Mouse (Mus musculus): ENCODE data around the gene Arhgef25. TPM values are rescaled to one million over a fixed set of nuclear protein-coding genes. Genes with fewer than 3 reads are reported as not detected.
A peak's percentile ranks its signal among the peaks of the same experiment; 100 is the strongest.
"Not testable (repeated sequence)": the region's sequence is repeated elsewhere in the genome, so short reads cannot be mapped to it uniquely, and the experiment has no call there.

Arhgef25 gene
- polyA plus RNA-seq, 1 experiment from 2014 or later, result 31.6 TPM

DNA sequence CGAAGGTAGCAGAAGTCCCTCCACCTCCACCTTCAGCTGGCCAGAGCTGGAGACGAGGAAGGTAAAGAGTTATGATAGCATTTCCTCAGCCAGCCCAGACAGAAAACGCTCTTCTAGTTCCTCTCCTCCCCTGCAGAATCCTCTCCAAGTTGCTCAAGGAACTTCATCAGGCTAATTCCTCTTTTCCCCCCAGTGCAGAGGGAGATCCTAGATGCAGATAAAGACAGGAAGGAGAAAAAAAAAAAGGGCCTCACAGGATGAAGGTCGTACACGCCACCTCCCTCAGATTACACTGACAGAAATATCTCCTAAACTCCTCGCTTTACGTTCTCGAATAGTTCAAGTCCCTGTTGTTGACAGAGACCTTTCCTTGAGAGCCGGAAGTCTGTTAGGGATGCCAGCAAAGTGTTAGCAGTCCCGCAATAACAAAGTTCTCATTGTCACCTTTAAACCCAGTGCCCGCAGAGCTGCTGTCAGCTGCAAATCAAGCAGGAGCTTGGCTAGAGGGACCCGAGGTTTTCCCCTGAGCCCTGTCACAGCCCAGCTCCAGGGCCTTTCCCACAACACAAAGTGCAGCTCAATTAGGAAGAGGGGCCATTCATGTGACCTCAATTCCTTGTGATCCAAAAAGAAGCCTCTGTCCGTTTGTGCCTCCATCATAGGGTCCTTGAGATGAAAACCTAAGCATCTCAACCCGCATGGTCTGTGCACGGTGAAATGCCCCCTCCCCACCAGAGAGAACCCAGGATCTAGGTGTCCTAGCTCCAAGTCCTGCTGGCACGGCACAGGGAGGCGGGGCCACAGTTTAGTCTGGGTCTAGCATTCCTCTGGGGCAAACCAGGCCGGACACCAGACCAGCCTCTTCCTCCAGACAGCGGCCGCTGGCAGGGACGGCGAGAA is 4.8 kb upstream of the Arhgef25 start:
- peak; percentile 57 for ATAC-seq (replicated peaks; ENCODE audit: low FRiP score)
- H3K4me3 ChIP-seq (ENCODE audit: low read depth, low read length), result peak overlapping the region; percentile 84
- H3K4me1 ChIP-seq (replicated peaks; ENCODE audit: control insufficient read depth, insufficient read depth, low read length), result peaks cover 22% of the 10 kb centered on the region
- 28% methylated on average over 22 of the region's 22 CpGs for WGBS
- H3K27me3 ChIP-seq (ENCODE audit: control insufficient read depth, insufficient read depth, low read length), result no peaks in the 10 kb centered on the region
- peak overlapping the region; percentile 90 for H3K4me2 ChIP-seq (ENCODE audit: low read depth, low read length, severe bottlenecking)
- no peaks in the 10 kb centered on the region for H3K9me3 ChIP-seq (ENCODE audit: control insufficient read depth, low read length)
- peak; percentile 56 for DNase-seq (ENCODE audit: low spot score)
- peak overlapping the region; percentile 84 for H3K27ac ChIP-seq (ENCODE audit: low read depth, low read length)
- H3K36me3 ChIP-seq (ENCODE audit: control insufficient read depth, insufficient read depth, low read length), result no peaks in the 10 kb centered on the region; the same call in 1 of the 2 replicates
- peak overlapping the region; percentile 94 for H3K9ac ChIP-seq (ENCODE audit: low read length)

DNA sequence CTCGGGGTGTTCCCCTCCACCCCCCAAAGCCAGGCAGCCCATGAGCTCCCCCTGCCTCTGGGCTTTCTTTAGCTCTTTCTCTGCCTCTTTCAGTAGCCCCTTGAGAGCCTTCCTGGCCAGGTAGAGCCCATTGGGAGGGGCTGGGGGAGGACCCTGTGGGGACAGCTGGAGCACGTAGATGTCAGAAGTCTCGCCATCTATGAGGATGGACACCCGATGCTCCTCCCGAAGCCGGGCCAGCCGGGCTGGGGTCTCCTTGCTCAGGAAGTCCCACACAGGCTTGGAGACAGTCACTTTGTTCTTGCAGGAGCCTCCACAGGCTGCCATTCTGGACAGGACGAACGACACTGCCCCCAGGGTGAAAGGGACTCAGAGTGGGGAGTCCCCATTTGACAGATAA is 3.1 kb upstream of the Arhgef25 start:
- H3K27ac ChIP-seq (ENCODE audit: low read depth, low read length), result no peak overlapping the region
- 84% methylated on average over 9 of the region's 9 CpGs for WGBS
- DNase-seq (ENCODE audit: low spot score) (peak; percentile 48), ATAC-seq (replicated peaks; ENCODE audit: low FRiP score) (no peak)
- no peak overlapping the region for H3K9ac ChIP-seq (ENCODE audit: low read length)
- peaks cover 22% of the 10 kb centered on the region for H3K4me1 ChIP-seq (replicated peaks; ENCODE audit: control insufficient read depth, insufficient read depth, low read length)
- no peaks in the 10 kb centered on the region; the same call in 1 of the 2 replicates for H3K36me3 ChIP-seq (ENCODE audit: control insufficient read depth, insufficient read depth, low read length)
- no peak overlapping the region for H3K4me3 ChIP-seq (ENCODE audit: low read depth, low read length)
- H3K4me2 ChIP-seq (ENCODE audit: low read depth, low read length, severe bottlenecking), result no peak overlapping the region
- H3K27me3 ChIP-seq (ENCODE audit: control insufficient read depth, insufficient read depth, low read length), result no peaks in the 10 kb centered on the region
- H3K9me3 ChIP-seq (ENCODE audit: control insufficient read depth, low read length), result no peaks in the 10 kb centered on the region

DNA sequence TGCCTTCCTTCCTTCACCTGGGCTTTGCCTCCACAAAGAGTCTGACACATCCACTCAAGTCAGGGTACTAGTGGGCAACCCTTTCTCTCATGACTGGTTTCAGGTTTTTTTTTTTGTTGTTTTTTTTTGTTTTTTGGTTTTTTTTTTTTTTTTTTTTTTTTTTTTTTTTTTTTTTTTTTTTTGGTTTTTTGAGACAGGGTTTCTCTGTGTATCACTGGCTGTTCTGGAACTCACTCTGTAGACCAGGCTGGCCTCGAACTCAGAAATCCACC is 2.1 kb upstream of the Arhgef25 start:
- not testable (repeated sequence) for H3K27me3 ChIP-seq (ENCODE audit: control insufficient read depth, insufficient read depth, low read length); H3K4me3 ChIP-seq (ENCODE audit: low read depth, low read length); DNase-seq (ENCODE audit: low spot score); H3K27ac ChIP-seq (ENCODE audit: low read depth, low read length); H3K9ac ChIP-seq (ENCODE audit: low read length); H3K4me2 ChIP-seq (ENCODE audit: low read depth, low read length, severe bottlenecking); H3K9me3 ChIP-seq (ENCODE audit: control insufficient read depth, low read length); H3K36me3 ChIP-seq (ENCODE audit: control insufficient read depth, insufficient read depth, low read length); ATAC-seq (replicated peaks; ENCODE audit: low FRiP score)
- H3K4me1 ChIP-seq (replicated peaks; ENCODE audit: control insufficient read depth, insufficient read depth, low read length), result peaks cover 22% of the 10 kb centered on the region
- WGBS, result 88% methylated on average over 1 of the region's 1 CpGs

- Histone ChIP-seq H3K4me2 (ENCODE audit: low read depth, low read length, severe bottlenecking) (no peak overlapping the region), H3K4me3 (ENCODE audit: low read depth, low read length) (no peak overlapping the region), H3K27ac (ENCODE audit: low read depth, low read length) (no peak overlapping the region), H3K9ac (ENCODE audit: low read length) (no peak overlapping the region), H3K27me3 (ENCODE audit: control insufficient read depth, insufficient read depth, low read length) (no peaks in the 10 kb centered on the region), H3K36me3 (ENCODE audit: control insufficient read depth, insufficient read depth, low read length) (peaks cover 6% of the 10 kb centered on the region; the same call in 1 of the 2 replicates), H3K4me1 (replicated peaks; ENCODE audit: control insufficient read depth, insufficient read depth, low read length) (peaks cover 19% of the 10 kb centered on the region), H3K9me3 (ENCODE audit: control insufficient read depth, low read length) (no peaks in the 10 kb centered on the region)
- 75% methylated on average over 19 of the region's 19 CpGs for WGBS
- ATAC-seq (replicated peaks; ENCODE audit: low FRiP score), result no peak
- peak; percentile 52 for DNase-seq (ENCODE audit: low spot score)
These were observed 1.5 kb upstream of the Arhgef25 start for GRCm38 (mm10) chr10:127191191-127192056.

DNA sequence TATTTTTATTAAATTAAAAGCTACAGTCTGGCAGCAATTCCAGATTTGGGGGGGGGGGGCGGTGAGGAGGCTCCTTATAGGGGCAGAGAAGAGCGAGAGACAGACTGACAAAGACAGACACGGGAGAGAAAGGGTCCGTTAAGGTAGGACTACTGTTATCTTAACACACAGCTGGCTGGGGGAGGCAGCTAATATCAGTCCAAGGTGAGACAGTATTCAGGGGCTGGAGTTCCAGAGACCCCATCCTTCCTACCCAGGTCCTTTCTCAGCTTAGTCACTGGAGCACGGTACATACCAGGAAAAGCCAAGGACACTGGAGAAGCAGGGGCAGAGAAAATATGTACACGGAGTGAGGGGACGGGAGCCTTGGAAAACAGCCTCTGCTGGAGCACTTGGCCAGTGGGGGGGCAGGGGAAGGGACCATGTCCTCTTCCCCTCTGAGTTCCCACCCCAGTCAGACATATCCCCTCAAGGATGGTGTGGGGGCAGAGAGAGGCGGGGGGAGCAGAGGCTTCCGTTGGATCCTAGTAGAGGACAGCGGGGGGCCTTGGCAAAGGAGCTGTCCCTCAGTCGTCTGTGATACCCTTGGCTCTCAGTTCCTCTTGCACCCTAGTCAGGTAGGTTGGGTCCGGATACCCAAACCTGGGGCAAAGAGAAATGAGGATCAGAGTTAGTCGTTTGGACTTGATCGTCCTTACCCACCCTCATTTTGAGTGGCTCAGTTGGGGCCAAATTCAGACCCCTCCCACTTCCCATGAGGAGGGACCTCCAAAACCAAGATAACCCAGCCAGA is 711 bp upstream of the Arhgef25 start:
- Histone ChIP-seq H3K27ac (ENCODE audit: low read depth, low read length) (peak overlapping the region; percentile 54), H3K4me2 (ENCODE audit: low read depth, low read length, severe bottlenecking) (peak overlapping the region; percentile 100; the same call in 1 of the 2 replicates), H3K4me1 (replicated peaks; ENCODE audit: control insufficient read depth, insufficient read depth, low read length) (peaks cover 14% of the 10 kb centered on the region), H3K27me3 (ENCODE audit: control insufficient read depth, insufficient read depth, low read length) (no peaks in the 10 kb centered on the region), H3K36me3 (ENCODE audit: control insufficient read depth, insufficient read depth, low read length) (peaks cover 6% of the 10 kb centered on the region; the same call in 1 of the 2 replicates), H3K9me3 (ENCODE audit: control insufficient read depth, low read length) (no peaks in the 10 kb centered on the region), H3K4me3 (ENCODE audit: low read depth, low read length) (no peak overlapping the region), H3K9ac (ENCODE audit: low read length) (no peak overlapping the region; the same call in 1 of the 2 replicates)
- peak; percentile 59 for DNase-seq (ENCODE audit: low spot score)
- no peak for ATAC-seq (replicated peaks; ENCODE audit: low FRiP score)
- 29% methylated on average over 11 of the region's 14 CpGs for WGBS

GRCm38 (mm10) chr10:127189116-127189650 is 700 bp downstream of the Arhgef25 start:
- peaks cover 6% of the 10 kb centered on the region; the same call in 1 of the 2 replicates for H3K36me3 ChIP-seq (ENCODE audit: control insufficient read depth, insufficient read depth, low read length)
- H3K9ac ChIP-seq (ENCODE audit: low read length), result peak overlapping the region; percentile 88
- H3K4me2 ChIP-seq (ENCODE audit: low read depth, low read length, severe bottlenecking), result peak overlapping the region; percentile 100
- WGBS, result under 1% methylated on average over 26 of the region's 26 CpGs
- no peaks in the 10 kb centered on the region for H3K27me3 ChIP-seq (ENCODE audit: control insufficient read depth, insufficient read depth, low read length)
- no peaks in the 10 kb centered on the region for H3K9me3 ChIP-seq (ENCODE audit: control insufficient read depth, low read length)
- DNase-seq (ENCODE audit: low spot score) (no peak), ATAC-seq (replicated peaks; ENCODE audit: low FRiP score) (peak; percentile 15; the same call in 1 of the 2 replicates)
- peaks cover 9% of the 10 kb centered on the region for H3K4me1 ChIP-seq (replicated peaks; ENCODE audit: control insufficient read depth, insufficient read depth, low read length)
- peak overlapping the region; percentile 76 for H3K27ac ChIP-seq (ENCODE audit: low read depth, low read length)
- H3K4me3 ChIP-seq (ENCODE audit: low read depth, low read length), result peak overlapping the region; percentile 73

- H3K36me3 ChIP-seq (ENCODE audit: control insufficient read depth, insufficient read depth, low read length), result peaks cover 6% of the 10 kb centered on the region; the same call in 1 of the 2 replicates
- H3K4me2 ChIP-seq (ENCODE audit: low read depth, low read length, severe bottlenecking), result peak overlapping the region; percentile 100
- H3K4me3 ChIP-seq (ENCODE audit: low read depth, low read length), result peak overlapping the region; percentile 73
- ATAC-seq (replicated peaks; ENCODE audit: low FRiP score) (peak; percentile 83), DNase-seq (ENCODE audit: low spot score) (peak; percentile 93)
- under 1% methylated on average over 43 of the region's 46 CpGs for WGBS
- no peaks in the 10 kb centered on the region for H3K27me3 ChIP-seq (ENCODE audit: control insufficient read depth, insufficient read depth, low read length)
- peaks cover 9% of the 10 kb centered on the region for H3K4me1 ChIP-seq (replicated peaks; ENCODE audit: control insufficient read depth, insufficient read depth, low read length)
- no peaks in the 10 kb centered on the region for H3K9me3 ChIP-seq (ENCODE audit: control insufficient read depth, low read length)
- H3K9ac ChIP-seq (ENCODE audit: low read length), result peak overlapping the region; percentile 88
- peak overlapping the region; percentile 76 for H3K27ac ChIP-seq (ENCODE audit: low read depth, low read length)
These were observed 1.3 kb downstream of the Arhgef25 start for GRCm38 (mm10) chr10:127188465-127189115.

All from forebrain, embryonic 11.5 days (tissue).